Mouse (Mus musculus): ENCODE data around the gene Olfr1112. TPM values are rescaled to one million over a fixed set of nuclear protein-coding genes. Genes with fewer than 3 reads are reported as not detected.
"Not testable (repeated sequence)": the region's sequence is repeated elsewhere in the genome, so short reads cannot be mapped to it uniquely, and the experiment has no call there.

Gene Olfr1112
- total RNA-seq (2015; ENCODE audit: low replicate concordance) (not detected in 2 replicates), total RNA-seq (2017; ENCODE audit: low replicate concordance) (not detected in 2 replicates)

- no peak for ATAC-seq (replicated peaks; ENCODE audit: low FRiP score, poor library complexity, severe bottlenecking)
Measured at GRCm38 (mm10) chr2:87187498-87187897, at the start of gene Olfr1112. Olfr1112 (plus strand) TSS chr2:87187798.

- ATAC-seq (replicated peaks; ENCODE audit: low FRiP score, poor library complexity, severe bottlenecking) = no peak
Measured at GRCm38 (mm10) chr2:87140200-87140599, 47.4 kb upstream of the Olfr1112 start, which contains the start of gene Olfr1110. Olfr1110 (minus strand) TSS chr2:87140300.

GRCm38 (mm10) chr2:87152524-87152923 is 35.1 kb upstream of the Olfr1112 start, which contains the start of gene Olfr1111:
Olfr1111 (minus strand) TSS chr2:87152624.
- no peak for ATAC-seq (replicated peaks; ENCODE audit: low FRiP score, poor library complexity, severe bottlenecking)

- not testable (repeated sequence) for ATAC-seq (replicated peaks; ENCODE audit: low FRiP score, poor library complexity, severe bottlenecking)
Measured at GRCm38 (mm10) chr2:87167731-87168130, 19.9 kb upstream of the Olfr1112 start.

- no peak for ATAC-seq (replicated peaks; ENCODE audit: low FRiP score, poor library complexity, severe bottlenecking)
Measured at GRCm38 (mm10) chr2:87208670-87209069, 21.1 kb downstream of the Olfr1112 start, which contains the start of gene Olfr1113. Olfr1113 (plus strand) TSS chr2:87208970.

Other genes starting within 250 kb of the Olfr1112 start
- gene Olfr1099, start 227.1 kb upstream of the Olfr1112 start, total RNA-seq (2015; ENCODE audit: low replicate concordance) = not detected in 2 replicates
- not detected in 2 replicates for gene Olfr1099, start 227.1 kb upstream of the Olfr1112 start, total RNA-seq (2017; ENCODE audit: low replicate concordance)
- gene Olfr1100, start 207.8 kb upstream of the Olfr1112 start, total RNA-seq (2015; ENCODE audit: low replicate concordance) = not detected in 2 replicates
- not detected in 2 replicates for gene Olfr1100, start 207.8 kb upstream of the Olfr1112 start, total RNA-seq (2017; ENCODE audit: low replicate concordance)
- gene Olfr1101, start 196.6 kb upstream of the Olfr1112 start, total RNA-seq (2015; ENCODE audit: low replicate concordance) = not detected in 2 replicates
- gene Olfr1101, start 196.6 kb upstream of the Olfr1112 start, total RNA-seq (2017; ENCODE audit: low replicate concordance) = not detected in 2 replicates
- not detected in 2 replicates for gene Olfr1102, start 189.4 kb upstream of the Olfr1112 start, total RNA-seq (2015; ENCODE audit: low replicate concordance)
- gene Olfr1102, start 189.4 kb upstream of the Olfr1112 start, total RNA-seq (2017; ENCODE audit: low replicate concordance) = not detected in 2 replicates
- gene Olfr1104, start 160.7 kb upstream of the Olfr1112 start, total RNA-seq (2015; ENCODE audit: low replicate concordance) = not detected in 2 replicates
- not detected in 2 replicates for gene Olfr1104, start 160.7 kb upstream of the Olfr1112 start, total RNA-seq (2017; ENCODE audit: low replicate concordance)
- gene Olfr1105, start 151.3 kb upstream of the Olfr1112 start, total RNA-seq (2015; ENCODE audit: low replicate concordance) = not detected in 2 replicates
- not detected in 2 replicates for gene Olfr1105, start 151.3 kb upstream of the Olfr1112 start, total RNA-seq (2017; ENCODE audit: low replicate concordance)
- not detected in 2 replicates for gene Olfr1106, start 135.5 kb upstream of the Olfr1112 start, total RNA-seq (2015; ENCODE audit: low replicate concordance)
- 0.26 TPM in 1 of 2 replicates, not detected in the other for gene Olfr1106, start 135.5 kb upstream of the Olfr1112 start, total RNA-seq (2017; ENCODE audit: low replicate concordance)
- not detected in 2 replicates for gene Olfr1107, start 112.0 kb upstream of the Olfr1112 start, total RNA-seq (2015; ENCODE audit: low replicate concordance)
- gene Olfr1107, start 112.0 kb upstream of the Olfr1112 start, total RNA-seq (2017; ENCODE audit: low replicate concordance) = not detected in 2 replicates
- not detected in 2 replicates for gene Olfr1109, start 91.8 kb upstream of the Olfr1112 start, total RNA-seq (2015; ENCODE audit: low replicate concordance)
- gene Olfr1109, start 91.8 kb upstream of the Olfr1112 start, total RNA-seq (2017; ENCODE audit: low replicate concordance) = not detected in 2 replicates
- not detected in 2 replicates for gene Olfr259, start 73.2 kb upstream of the Olfr1112 start, total RNA-seq (2015; ENCODE audit: low replicate concordance)
- not detected in 2 replicates for gene Olfr259, start 73.2 kb upstream of the Olfr1112 start, total RNA-seq (2017; ENCODE audit: low replicate concordance)
- not detected in 2 replicates for gene Olfr1110, start 47.5 kb upstream of the Olfr1112 start, total RNA-seq (2015; ENCODE audit: low replicate concordance)
- gene Olfr1110, start 47.5 kb upstream of the Olfr1112 start, total RNA-seq (2017; ENCODE audit: low replicate concordance) = 0.17 TPM in 1 of 2 replicates, not detected in the other
- not detected in 2 replicates for gene Olfr1111, start 35.2 kb upstream of the Olfr1112 start, total RNA-seq (2015; ENCODE audit: low replicate concordance)
- not detected in 2 replicates for gene Olfr1111, start 35.2 kb upstream of the Olfr1112 start, total RNA-seq (2017; ENCODE audit: low replicate concordance)
- gene Olfr1113, start 21.2 kb downstream of the Olfr1112 start, total RNA-seq (2015; ENCODE audit: low replicate concordance) = not detected in 2 replicates
- not detected in 2 replicates for gene Olfr1113, start 21.2 kb downstream of the Olfr1112 start, total RNA-seq (2017; ENCODE audit: low replicate concordance)
- not detected in 2 replicates for gene Olfr1115, start 60.2 kb downstream of the Olfr1112 start, total RNA-seq (2015; ENCODE audit: low replicate concordance)
- gene Olfr1115, start 60.2 kb downstream of the Olfr1112 start, total RNA-seq (2017; ENCODE audit: low replicate concordance) = 0.70 TPM in 1 of 2 replicates, not detected in the other
- not detected in 2 replicates for gene Olfr1116, start 79.7 kb downstream of the Olfr1112 start, total RNA-seq (2015; ENCODE audit: low replicate concordance)
- gene Olfr1116, start 79.7 kb downstream of the Olfr1112 start, total RNA-seq (2017; ENCODE audit: low replicate concordance) = under 0.01 TPM in 1 of 2 replicates, not detected in the other
- not detected in 2 replicates for gene Olfr1118, start 119.8 kb downstream of the Olfr1112 start, total RNA-seq (2015; ENCODE audit: low replicate concordance)
- gene Olfr1118, start 119.8 kb downstream of the Olfr1112 start, total RNA-seq (2017; ENCODE audit: low replicate concordance) = not detected in 2 replicates
- not detected in 2 replicates for gene Olfr1120, start 167.0 kb downstream of the Olfr1112 start, total RNA-seq (2015; ENCODE audit: low replicate concordance)
- gene Olfr1120, start 167.0 kb downstream of the Olfr1112 start, total RNA-seq (2017; ENCODE audit: low replicate concordance) = not detected in 2 replicates
- not detected in 2 replicates for gene Olfr1121, start 182.1 kb downstream of the Olfr1112 start, total RNA-seq (2015; ENCODE audit: low replicate concordance)
- gene Olfr1121, start 182.1 kb downstream of the Olfr1112 start, total RNA-seq (2017; ENCODE audit: low replicate concordance) = not detected in 2 replicates
- not detected in 2 replicates for gene Olfr1122, start 198.1 kb downstream of the Olfr1112 start, total RNA-seq (2015; ENCODE audit: low replicate concordance)
- 0.09 TPM in 1 of 2 replicates, not detected in the other for gene Olfr1122, start 198.1 kb downstream of the Olfr1112 start, total RNA-seq (2017; ENCODE audit: low replicate concordance)
- not detected in 2 replicates for gene Olfr1123, start 228.8 kb downstream of the Olfr1112 start, total RNA-seq (2015; ENCODE audit: low replicate concordance)
- gene Olfr1123, start 228.8 kb downstream of the Olfr1112 start, total RNA-seq (2017; ENCODE audit: low replicate concordance) = not detected in 2 replicates
- gene Olfr1124, start 242.5 kb downstream of the Olfr1112 start, total RNA-seq (2015; ENCODE audit: low replicate concordance) = not detected in 2 replicates
- not detected in 2 replicates for gene Olfr1124, start 242.5 kb downstream of the Olfr1112 start, total RNA-seq (2017; ENCODE audit: low replicate concordance)

All from erythroblast, adult 5-6 weeks (primary cell).